Mouse (Mus musculus) cortical plate, adult 2 months (tissue): ENCODE measurements at regions not wholly inside any gene's neighbourhood (a gene's known extent, or its start where the extent isn't known, plus 50 kb on each side); places are given as distances from the start of the nearest gene placed in this dataset.

Experiments
- CTCF ChIP-seq: fragments of 200-500 bp; IDR thresholded peaks from 2 replicates; pipeline ENCODE4 v1.5.1; 2011; ENCODE audit warnings: mild to moderate bottlenecking, control low read depth, low read length; ENCODE audit not compliant: insufficient read depth; ENCODE audit errors: extremely low read depth
- POLR2A ChIP-seq: fragments of 200-500 bp; IDR thresholded peaks from 2 replicates; pipeline ENCODE4 v1.6.1; 2011; ENCODE audit warnings: mild to moderate bottlenecking, low read length, control low read depth; ENCODE audit not compliant: insufficient read depth; ENCODE audit errors: extremely low read depth

GRCm38 (mm10) chr16:78661126-78661525, 84.6 kb upstream of the D16Ertd472e start:
- TF ChIP-seq CTCF: no peak
- no peak for TF ChIP-seq POLR2A
